1 mouse cellular context compared by ENCODE assay signal in genomic region chr4:123921055-123921565, GRCm38 (mm10).
TF ChIP-seq lines count a peak whose summit lies in the region.

No protein-coding gene starts in this region.

TF ChIP-seq in MEL, 35 proteins besides CTCF, POLR2A, EP300 and RAD21:
- TF ChIP-seq ZNF384 (IDR thresholded peaks at IDR 0.05; ENCODE audit: low read depth, low read length) (0 out of 2 replicates have a peak, but pooled peaks have one; percentile 45), CHD2 (IDR thresholded peaks at IDR 0.05; ENCODE audit: low read length) (no peak)
